Mouse (Mus musculus) NIH3T3 (cell line): ENCODE measurements around the gene Tnfsf10.

Source experiments
- DNase-seq: peaks from one replicate; pipeline ENCODE4 v3.0.0-alpha.2; 2012; ENCODE audit warnings: low read depth

Gene Tnfsf10

GRCm38 (mm10) chr3:27371276-27371621, 54.4 kb downstream of the Tnfsf10 start, which contains the start of gene Ghsr:
Gene Ghsr (plus strand): TSS chr3:27371351.
- DNase-seq: no peak

GRCm38 (mm10) chr3:27371725-27372650, 55.2 kb downstream of the Tnfsf10 start:
- no peak for DNase-seq

GRCm38 (mm10) chr3:27374396-27374795, 57.6 kb downstream of the Tnfsf10 start:
- no peak for DNase-seq

GRCm38 (mm10) chr3:27377935-27378334, 61.1 kb downstream of the Tnfsf10 start:
- no peak for DNase-seq

DNA sequence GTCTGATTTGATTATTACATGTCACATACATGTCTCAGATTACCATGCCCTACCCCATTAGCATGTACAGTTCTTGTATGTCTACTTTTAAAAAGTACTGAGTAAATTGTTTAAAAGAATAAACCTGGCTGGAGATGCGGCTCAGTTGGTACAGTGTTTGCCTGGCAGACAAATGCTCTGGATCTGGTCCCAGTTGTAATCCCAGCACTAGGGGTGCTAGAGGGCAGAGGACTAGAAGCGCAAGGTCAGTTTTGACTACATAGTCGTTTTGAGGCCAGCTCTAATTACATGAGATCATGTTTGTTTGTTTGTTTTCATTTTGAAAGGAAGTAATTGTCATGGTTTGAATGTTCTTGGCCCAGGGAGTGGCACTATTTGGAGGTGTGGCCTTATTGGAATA, 68.0 kb downstream of the Tnfsf10 start:
- no peak for DNase-seq

DNA sequence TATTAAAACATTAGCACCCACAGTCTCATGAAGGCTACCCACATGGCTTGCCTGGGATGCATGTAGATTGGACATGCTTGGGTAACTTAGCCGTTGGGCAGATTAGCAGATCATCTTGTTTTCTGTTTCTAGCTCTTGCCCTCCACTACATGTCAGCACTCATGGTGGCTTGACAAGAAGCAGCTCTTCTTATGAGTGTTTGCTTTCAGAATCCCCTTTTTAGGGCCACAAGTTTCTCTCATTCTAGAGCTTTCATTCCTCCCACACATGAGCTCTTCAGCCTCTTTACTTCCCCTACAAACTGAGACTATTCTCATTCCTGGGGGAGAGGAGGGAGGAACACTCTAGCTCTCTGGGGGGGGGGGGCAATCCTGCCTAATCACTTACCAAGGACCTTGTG, 73.1 kb downstream of the Tnfsf10 start:
- DNase-seq: no peak
